In the genomic region with DNA sequence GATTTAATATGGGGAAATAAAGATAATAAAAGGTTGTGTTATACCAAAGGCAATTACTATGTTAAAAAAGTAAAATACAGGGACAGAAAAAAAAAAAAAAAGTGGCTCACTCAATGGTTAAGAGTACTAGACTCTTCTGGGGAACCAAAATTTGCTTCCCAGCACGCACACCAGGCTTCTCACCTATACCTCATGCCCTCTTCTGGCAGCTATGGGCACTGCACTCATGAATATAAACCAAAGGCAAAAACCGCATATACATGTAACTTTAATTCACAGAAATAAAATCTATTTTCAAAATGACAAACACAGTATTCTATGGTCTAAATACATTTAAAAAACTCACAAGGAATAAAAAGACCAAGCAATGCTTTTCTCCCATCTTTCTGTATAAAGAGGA, we compare ENCODE assay signal across 9 mouse cellular contexts.
DNase-seq lines count a peak whose midpoint lies in the region; ATAC-seq and TF ChIP-seq lines count a peak whose summit lies in the region.
"Had no signal": no experiment of that assay in that cellular context is flagged by ENCODE, and none has a peak within 500 bp of the region (broad histone marks: within the 10 kb centered on the region; RNA-seq: fewer than 3 reads in every experiment).

No protein-coding gene starts in this region.

- H3K36me3 ChIP-seq in limb, embryonic 10.5 days = peaks cover 95% of the 10 kb centered on the region
- H3K36me3 ChIP-seq in intestine, embryonic 16.5 days (ENCODE audit: control insufficient read depth, insufficient read depth, low read length) = 0 out of 2 replicates have a peak, but pooled peaks cover 3% of the 10 kb centered on the region

- no peak overlapping the region for H3K9ac ChIP-seq in intestine, embryonic 16.5 days (ENCODE audit: low read depth, low read length)
- H3K9ac ChIP-seq: lung, embryonic 15.5 days had no signal

- H3K9me3 ChIP-seq in limb, embryonic 10.5 days (replicated peaks) = no peaks in the 10 kb centered on the region
- no peaks in the 10 kb centered on the region for H3K9me3 ChIP-seq in intestine, embryonic 16.5 days (ENCODE audit: control insufficient read depth, low read length)
- H3K9me3 ChIP-seq: lung, embryonic 15.5 days had no signal

- WGBS in limb, embryonic 10.5 days = 83% methylated on average over 2 of the region's 2 CpGs
- WGBS in intestine, embryonic 16.5 days = 76% methylated on average over 2 of the region's 2 CpGs

- H3K4me1 ChIP-seq in limb, embryonic 10.5 days = no peaks in the 10 kb centered on the region
- no peaks in the 10 kb centered on the region for H3K4me1 ChIP-seq in intestine, embryonic 16.5 days (ENCODE audit: control insufficient read depth, insufficient read depth, low read length)
- H3K4me1 ChIP-seq: lung, embryonic 15.5 days had no signal

- intact Hi-C loops in gastrocnemius, adult 2 months (cut with DNase I) = loop anchor here (2.0 to 5.0 kb wide), 2 partner anchors 59 to 78 kb away; no protein-coding TSS in a partner anchor
- intact Hi-C loops in gastrocnemius, postnatal 36 days (cut with DNase I) = no loop called here

- no peak for ATAC-seq in intestine, embryonic 16.5 days

- peak; percentile 38 for DNase-seq in gastrocnemius, adult 2 months
- no peak for DNase-seq in gastrocnemius, postnatal 36 days
- DNase-seq in right cerebral cortex, postnatal 14 days = peak; percentile 61
- DNase-seq in right cerebral cortex, adult 2 months (ENCODE audit: low spot score in 2 of 2) = no peak
- DNase-seq in cerebellum, postnatal 4 days (ENCODE audit: low spot score in 2 of 2) = peak; percentile 23 to 26
- peak; percentile 34 for DNase-seq in limb, embryonic 10.5 days (ENCODE audit: low spot score)
- DNase-seq in spleen, adult 12 weeks (ENCODE audit: low spot score) = peak; percentile 24

- TF ChIP-seq CTCF in gastrocnemius, adult 2 months (IDR thresholded peaks at IDR 0.05) = peak; percentile 66

- no peak overlapping the region for H3K4me3 ChIP-seq in gastrocnemius, adult 2 months
- H3K4me3 ChIP-seq in limb, embryonic 10.5 days = no peak overlapping the region
- H3K4me3 ChIP-seq in intestine, embryonic 16.5 days (ENCODE audit: low read length) = no peak overlapping the region
- H3K4me3 ChIP-seq: lung, embryonic 15.5 days had no signal

- H3K27me3 ChIP-seq in limb, embryonic 10.5 days (ENCODE audit: low read depth, poor library complexity, severe bottlenecking) = no peaks in the 10 kb centered on the region
- H3K27me3 ChIP-seq in intestine, embryonic 16.5 days (replicated peaks; ENCODE audit: control insufficient read depth, insufficient read depth, low read length) = no peaks in the 10 kb centered on the region
- H3K27me3 ChIP-seq: lung, embryonic 15.5 days had no signal

- no peak overlapping the region for H3K27ac ChIP-seq in gastrocnemius, adult 2 months
- H3K27ac ChIP-seq in limb, embryonic 10.5 days = no peak overlapping the region
- H3K27ac ChIP-seq in intestine, embryonic 16.5 days (ENCODE audit: low read length) = no peak overlapping the region
- H3K27ac ChIP-seq: lung, embryonic 15.5 days had no signal

- no peak overlapping the region for H3K4me2 ChIP-seq in intestine, embryonic 16.5 days (ENCODE audit: low read depth, low read length)
- H3K4me2 ChIP-seq: lung, embryonic 15.5 days had no signal

Comparison
In these comparisons a context has a peak if more than half of its experiments do, and no peak if none do; other contexts are left out.
1. DNase-seq: peak in gastrocnemius, adult 2 months (single experiment), right cerebral cortex, postnatal 14 days (single experiment), cerebellum, postnatal 4 days (2 of 2), limb, embryonic 10.5 days (single experiment) and spleen, adult 12 weeks (single experiment); none in gastrocnemius, postnatal 36 days (0 of 2) and right cerebral cortex, adult 2 months (0 of 2).